Mouse (Mus musculus) lung, postnatal 0 days (tissue): ENCODE measurements around the gene Gstm5. TPM values are rescaled to one million over a fixed set of nuclear protein-coding genes. Genes with fewer than 3 reads are reported as not detected.

Source experiments
- ATAC-seq: fragments of 200-750 bp; cut with Nextera tagmentation; 2 replicates; pipeline ENCODE4 v1.8.0; 2017; ENCODE audit warnings: moderate library complexity
- DNase-seq: peaks from one replicate; pipeline ENCODE4 v3.0.0-alpha.2; 2016; ENCODE audit warnings: low spot score
- H3K27ac ChIP-seq: fragments of 300-500 bp; sonication (generic); 2 replicates; pipeline ENCODE4 v1.5.1; 2014; ENCODE audit warnings: antibody characterized with exemption, mild to moderate bottlenecking, low read length, mixed read lengths
- H3K27me3 ChIP-seq: fragments of 300-500 bp; sonication (generic); replicated peaks from 2 replicates; pipeline ENCODE4 v1.6.1; 2014; ENCODE audit warnings: low read length, mixed read lengths; ENCODE audit not compliant: insufficient read depth
- H3K36me3 ChIP-seq: fragments of 300-500 bp; sonication (generic); 2 replicates; pipeline ENCODE4 v1.6.1; 2014; ENCODE audit warnings: low read length, mixed read lengths; ENCODE audit not compliant: insufficient read depth
- H3K4me1 ChIP-seq: fragments of 300-500 bp; sonication (generic); 2 replicates; pipeline ENCODE4 v1.6.1; 2014; ENCODE audit warnings: antibody characterized with exemption, low read depth, low read length, mixed read lengths; ENCODE audit not compliant: insufficient read depth
- H3K4me2 ChIP-seq: fragments of 300-500 bp; sonication (generic); replicated peaks from 2 replicates; pipeline ENCODE4 v1.6.1; 2014; ENCODE audit warnings: low read depth, mild to moderate bottlenecking, low read length, moderate library complexity, mixed read lengths
- H3K4me3 ChIP-seq: fragments of 300-500 bp; sonication (generic); 2 replicates; pipeline ENCODE4 v1.5.1; 2014; ENCODE audit warnings: low read depth, low read length
- H3K9ac ChIP-seq: fragments of 300-500 bp; sonication (generic); replicated peaks from 2 replicates; pipeline ENCODE4 v1.6.1; 2014; ENCODE audit warnings: low read depth, mild to moderate bottlenecking
- H3K9me3 ChIP-seq: fragments of 300-500 bp; sonication (generic); 2 replicates; pipeline ENCODE4 v1.6.1; 2016; ENCODE audit warnings: low read length, mixed read lengths
- CTCF ChIP-seq: IDR thresholded peaks from 2 replicates; pipeline ENCODE4 v1.5.1; 2016; ENCODE audit warnings: antibody characterized with exemption, mild to moderate bottlenecking
- EP300 ChIP-seq: IDR thresholded peaks from 2 replicates; pipeline ENCODE4 v1.6.1; 2016; ENCODE audit warnings: antibody characterized with exemption, mild to moderate bottlenecking, control low read depth
- WGBS: fragments of 180-500 bp; shearing (Covaris S2); extraction: QIAGEN DNeasy Blood & Tissue Kit; methylation state at CpG from one replicate; pipeline ENCODE4 v1.1.7; 2014; 5-methylcytosine and 5-hydroxymethylcytosine counted together
- polyA plus RNA-seq: library from polyadenylated mRNA; unstranded; fragments of >200 nt; fragmentation: Nextera tagmentation; extraction: Ambion mirVana; gene quantifications from 2 replicates; pipeline ENCODE4 v1.2.1, GENCODE M21; 2015

The Gstm5 gene
- polyA plus RNA-seq, 1 experiment from 2014 or later = 50.4 TPM

DNA sequence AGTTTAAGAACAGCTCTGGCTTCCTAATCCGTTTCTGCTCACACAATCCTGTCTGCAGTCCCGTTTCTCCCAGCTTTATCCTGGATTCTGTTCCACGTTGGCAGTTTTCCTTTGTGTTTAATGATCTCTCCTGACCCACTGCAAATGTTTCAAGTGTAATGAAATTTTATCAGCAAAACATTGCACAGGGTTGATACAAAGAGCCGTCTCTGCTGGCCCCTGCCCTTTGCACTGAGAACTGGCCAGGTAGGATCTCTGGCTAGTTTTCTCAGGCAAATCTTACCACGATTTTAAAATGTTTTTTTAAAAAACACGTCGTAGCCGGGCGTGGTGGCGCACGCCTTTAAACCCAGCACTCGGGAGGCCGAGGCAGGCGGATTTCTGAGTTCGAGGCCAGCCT is 21.1 kb downstream of the Gstm5 start:
- TF ChIP-seq EP300 (no peak), CTCF (no peak)
- H3K27me3 ChIP-seq = no peaks in the 10 kb centered on the region
- ATAC-seq = no peak
- H3K4me1 ChIP-seq = no peaks in the 10 kb centered on the region
- H3K36me3 ChIP-seq = no peaks in the 10 kb centered on the region
- WGBS = 75% methylated on average over 15 of the region's 15 CpGs
- H3K4me3 ChIP-seq = no peak overlapping the region
- no peak overlapping the region for H3K27ac ChIP-seq
- no peak overlapping the region for H3K4me2 ChIP-seq
- H3K9ac ChIP-seq = no peak overlapping the region
- no peaks in the 10 kb centered on the region for H3K9me3 ChIP-seq
- DNase-seq = no peak

DNA sequence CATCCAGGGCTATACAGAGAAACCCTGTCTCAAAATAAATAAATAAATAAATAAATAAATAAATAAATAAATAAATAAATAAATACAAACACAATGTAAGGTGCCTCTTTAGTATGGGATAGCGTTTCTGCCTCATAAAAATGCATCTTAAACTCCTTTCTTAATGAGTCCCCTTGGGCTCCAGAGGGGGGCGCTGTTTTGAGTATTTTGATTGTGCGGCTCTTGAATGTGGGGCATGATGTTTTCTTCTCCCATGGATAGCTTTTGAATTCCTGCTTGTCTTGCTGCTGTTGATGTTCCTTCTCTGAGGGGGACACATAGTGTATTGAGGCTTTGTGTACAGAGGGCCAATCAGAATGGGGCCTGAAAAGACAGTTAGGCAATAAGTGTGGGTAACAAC is 21.5 kb downstream of the Gstm5 start:
- Histone ChIP-seq H3K4me1 (no peaks in the 10 kb centered on the region), H3K36me3 (no peaks in the 10 kb centered on the region), H3K27ac (no peak overlapping the region), H3K27me3 (no peaks in the 10 kb centered on the region), H3K9me3 (no peaks in the 10 kb centered on the region), H3K9ac (no peak overlapping the region), H3K4me2 (no peak overlapping the region), H3K4me3 (no peak overlapping the region)
- whole genome bisulfite sequencing = 80% methylated on average over 3 of the region's 3 CpGs
- DNase-seq (peak; percentile 17), ATAC-seq (no peak)
- TF ChIP-seq CTCF (peak; percentile 50), EP300 (no peak)

- Histone ChIP-seq H3K4me1 (no peaks in the 10 kb centered on the region), H3K9me3 (no peaks in the 10 kb centered on the region), H3K4me2 (no peak overlapping the region), H3K27ac (no peak overlapping the region), H3K9ac (no peak overlapping the region), H3K4me3 (no peak overlapping the region), H3K36me3 (no peaks in the 10 kb centered on the region), H3K27me3 (no peaks in the 10 kb centered on the region)
- ATAC-seq (no peak), DNase-seq (peak; percentile 68)
- TF ChIP-seq EP300 (no peak), CTCF (peak; percentile 80)
- 54% methylated on average over 7 of the region's 7 CpGs for WGBS
These were observed 22.3 kb downstream of the Gstm5 start for GRCm38 (mm10) chr3:107917783-107918408.

- no peak for ATAC-seq
- no peaks in the 10 kb centered on the region for H3K9me3 ChIP-seq
- WGBS = 90% methylated on average over 5 of the region's 5 CpGs
- TF ChIP-seq CTCF (no peak), EP300 (no peak)
- H3K4me3 ChIP-seq = no peak overlapping the region
- H3K27ac ChIP-seq = no peak overlapping the region
- H3K4me1 ChIP-seq = no peaks in the 10 kb centered on the region
- no peaks in the 10 kb centered on the region for H3K27me3 ChIP-seq
- H3K4me2 ChIP-seq = no peak overlapping the region
- no peak for DNase-seq
- H3K9ac ChIP-seq = no peak overlapping the region
- H3K36me3 ChIP-seq = no peaks in the 10 kb centered on the region
These were observed 24.7 kb downstream of the Gstm5 start for GRCm38 (mm10) chr3:107920348-107920747.

- 88% methylated on average over 3 of the region's 3 CpGs for WGBS
- no peaks in the 10 kb centered on the region for H3K36me3 ChIP-seq
- H3K9me3 ChIP-seq = no peaks in the 10 kb centered on the region
- H3K4me2 ChIP-seq = no peak overlapping the region
- TF ChIP-seq CTCF = no peak
- no peak for TF ChIP-seq EP300
- DNase-seq (no peak), ATAC-seq (no peak)
- H3K27me3 ChIP-seq = no peaks in the 10 kb centered on the region
- H3K4me3 ChIP-seq = no peak overlapping the region
- no peaks in the 10 kb centered on the region for H3K4me1 ChIP-seq
- no peak overlapping the region for H3K27ac ChIP-seq
- no peak overlapping the region for H3K9ac ChIP-seq
These were observed 29.7 kb downstream of the Gstm5 start for GRCm38 (mm10) chr3:107925335-107925734.

DNA sequence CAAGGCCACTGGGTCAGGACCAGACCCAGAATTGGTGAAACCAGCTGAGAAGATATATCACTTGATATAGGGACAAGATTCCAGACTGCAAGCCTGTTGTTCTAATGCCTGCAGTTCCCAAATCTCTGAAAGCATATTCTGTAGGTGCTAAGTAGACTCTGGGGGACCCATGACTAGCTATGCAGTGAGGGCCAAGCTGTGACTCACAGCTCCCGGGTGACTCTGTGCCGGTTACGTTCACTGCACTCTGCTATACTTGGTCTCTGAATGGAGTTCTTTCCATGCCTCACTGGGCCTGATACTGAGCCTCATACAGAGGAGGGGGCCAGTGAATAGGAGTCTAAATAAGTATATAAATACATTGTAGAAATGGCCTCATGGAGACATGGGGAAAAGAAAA is 32.2 kb downstream of the Gstm5 start:
- DNase-seq = no peak
- Histone ChIP-seq H3K36me3 (no peaks in the 10 kb centered on the region), H3K4me2 (no peak overlapping the region), H3K9ac (no peak overlapping the region), H3K27me3 (no peaks in the 10 kb centered on the region), H3K27ac (no peak overlapping the region), H3K4me1 (peaks cover 3% of the 10 kb centered on the region; the same call in 1 of the 2 replicates), H3K4me3 (no peak overlapping the region), H3K9me3 (no peaks in the 10 kb centered on the region)
- ATAC-seq = no peak
- 83% methylated on average over 3 of the region's 3 CpGs for WGBS
- TF ChIP-seq CTCF (no peak), EP300 (no peak)

- 55% methylated on average over 11 of the region's 11 CpGs for WGBS
- no peak for TF ChIP-seq CTCF
- no peak for TF ChIP-seq EP300
- Histone ChIP-seq H3K9ac (no peak overlapping the region), H3K4me2 (no peak overlapping the region), H3K4me3 (no peak overlapping the region), H3K27me3 (no peaks in the 10 kb centered on the region), H3K36me3 (no peaks in the 10 kb centered on the region), H3K27ac (no peak overlapping the region), H3K9me3 (no peaks in the 10 kb centered on the region), H3K4me1 (peaks cover 3% of the 10 kb centered on the region; the same call in 1 of the 2 replicates)
- peak; percentile 46 for DNase-seq
- no peak for ATAC-seq
These were observed 33.1 kb downstream of the Gstm5 start for GRCm38 (mm10) chr3:107928691-107929090.
